Mouse (Mus musculus): ENCODE results near the gene Papss2. TPM values are rescaled to one million over a fixed set of nuclear protein-coding genes. Genes with fewer than 3 reads are reported as not detected.
"Not testable (repeated sequence)": the region's sequence is repeated elsewhere in the genome, so short reads cannot be mapped to it uniquely, and the experiment has no call there.

Gene Papss2
- polyA plus RNA-seq, 1 experiment from 2014 or later = 9.3 TPM

- 56% methylated on average over 5 of the region's 5 CpGs for WGBS (ENCODE audit: insufficient replicate concordance)
- H3K36me3 ChIP-seq (ENCODE audit: control insufficient read depth, insufficient read depth) = no peaks in the 10 kb centered on the region
- no peak overlapping the region for H3K27ac ChIP-seq (ENCODE audit: low read length)
- H3K4me3 ChIP-seq (ENCODE audit: low read depth, low read length) = no peak overlapping the region
- no peak overlapping the region for H3K9ac ChIP-seq (ENCODE audit: low read depth, low read length)
- H3K27me3 ChIP-seq (ENCODE audit: control insufficient read depth, insufficient read depth, low read depth, low read length) = no peaks in the 10 kb centered on the region
- H3K4me2 ChIP-seq (ENCODE audit: low read depth, low read length) = no peak overlapping the region
- peaks cover 2% of the 10 kb centered on the region; the same call in 1 of the 2 replicates for H3K4me1 ChIP-seq (ENCODE audit: control insufficient read depth, low read depth, low read length)
- ATAC-seq (ENCODE audit: low read depth) = no peak
- no peaks in the 10 kb centered on the region for H3K9me3 ChIP-seq (replicated peaks; ENCODE audit: control insufficient read depth, low read length)
Measured at GRCm38 (mm10) chr19:32659346-32659745, 63.8 kb downstream of the Papss2 start.

- no peak overlapping the region for H3K4me2 ChIP-seq (ENCODE audit: low read depth, low read length)
- no peaks in the 10 kb centered on the region for H3K9me3 ChIP-seq (replicated peaks; ENCODE audit: control insufficient read depth, low read length)
- 64% methylated on average over 6 of the region's 6 CpGs for WGBS (ENCODE audit: insufficient replicate concordance)
- H3K4me1 ChIP-seq (ENCODE audit: control insufficient read depth, low read depth, low read length) = peaks cover 2% of the 10 kb centered on the region; the same call in 1 of the 2 replicates
- H3K9ac ChIP-seq (ENCODE audit: low read depth, low read length) = no peak overlapping the region
- ATAC-seq (ENCODE audit: low read depth) = peak; percentile 71
- no peak overlapping the region for H3K4me3 ChIP-seq (ENCODE audit: low read depth, low read length)
- H3K27ac ChIP-seq (ENCODE audit: low read length) = no peak overlapping the region
- H3K27me3 ChIP-seq (ENCODE audit: control insufficient read depth, insufficient read depth, low read depth, low read length) = no peaks in the 10 kb centered on the region
- no peaks in the 10 kb centered on the region for H3K36me3 ChIP-seq (ENCODE audit: control insufficient read depth, insufficient read depth)
Measured at GRCm38 (mm10) chr19:32662936-32663335, 67.3 kb downstream of the Papss2 start.

GRCm38 (mm10) chr19:32665243-32665642 lies 69.7 kb downstream of the Papss2 start:
- H3K27ac ChIP-seq (ENCODE audit: low read length) = no peak overlapping the region
- no peaks in the 10 kb centered on the region for H3K27me3 ChIP-seq (ENCODE audit: control insufficient read depth, insufficient read depth, low read depth, low read length)
- H3K4me3 ChIP-seq (ENCODE audit: low read depth, low read length) = no peak overlapping the region
- peaks cover 2% of the 10 kb centered on the region; the same call in 1 of the 2 replicates for H3K4me1 ChIP-seq (ENCODE audit: control insufficient read depth, low read depth, low read length)
- no peak for ATAC-seq (ENCODE audit: low read depth)
- 55% methylated on average over 8 of the region's 8 CpGs for WGBS (ENCODE audit: insufficient replicate concordance)
- no peak overlapping the region for H3K9ac ChIP-seq (ENCODE audit: low read depth, low read length)
- H3K36me3 ChIP-seq (ENCODE audit: control insufficient read depth, insufficient read depth) = no peaks in the 10 kb centered on the region
- H3K4me2 ChIP-seq (ENCODE audit: low read depth, low read length) = no peak overlapping the region
- no peaks in the 10 kb centered on the region for H3K9me3 ChIP-seq (replicated peaks; ENCODE audit: control insufficient read depth, low read length)

GRCm38 (mm10) chr19:32667830-32668229 lies 72.2 kb downstream of the Papss2 start:
- not testable (repeated sequence) for H3K27me3 ChIP-seq (ENCODE audit: control insufficient read depth, insufficient read depth, low read depth, low read length); H3K4me2 ChIP-seq (ENCODE audit: low read depth, low read length); ATAC-seq (ENCODE audit: low read depth); H3K36me3 ChIP-seq (ENCODE audit: control insufficient read depth, insufficient read depth); H3K9me3 ChIP-seq (replicated peaks; ENCODE audit: control insufficient read depth, low read length); H3K4me1 ChIP-seq (ENCODE audit: control insufficient read depth, low read depth, low read length); H3K27ac ChIP-seq (ENCODE audit: low read length); H3K9ac ChIP-seq (ENCODE audit: low read depth, low read length); H3K4me3 ChIP-seq (ENCODE audit: low read depth, low read length)
- WGBS (ENCODE audit: insufficient replicate concordance) = 80% methylated on average over 1 of the region's 1 CpGs

- Histone ChIP-seq H3K27me3 (ENCODE audit: control insufficient read depth, insufficient read depth, low read depth, low read length) (no peaks in the 10 kb centered on the region), H3K27ac (ENCODE audit: low read length) (no peak overlapping the region), H3K4me2 (ENCODE audit: low read depth, low read length) (no peak overlapping the region), H3K4me1 (ENCODE audit: control insufficient read depth, low read depth, low read length) (no peaks in the 10 kb centered on the region), H3K9me3 (replicated peaks; ENCODE audit: control insufficient read depth, low read length) (no peaks in the 10 kb centered on the region), H3K9ac (ENCODE audit: low read depth, low read length) (no peak overlapping the region), H3K4me3 (ENCODE audit: low read depth, low read length) (no peak overlapping the region), H3K36me3 (ENCODE audit: control insufficient read depth, insufficient read depth) (peaks cover 10% of the 10 kb centered on the region)
- no peak for ATAC-seq (ENCODE audit: low read depth)
- 72% methylated on average over 3 of the region's 3 CpGs for WGBS (ENCODE audit: insufficient replicate concordance)
Measured at GRCm38 (mm10) chr19:32675766-32676165, 80.2 kb downstream of the Papss2 start.

- ATAC-seq (ENCODE audit: low read depth) = no peak
- Histone ChIP-seq H3K9me3 (replicated peaks; ENCODE audit: control insufficient read depth, low read length) (no peaks in the 10 kb centered on the region), H3K27ac (ENCODE audit: low read length) (no peak overlapping the region), H3K27me3 (ENCODE audit: control insufficient read depth, insufficient read depth, low read depth, low read length) (no peaks in the 10 kb centered on the region), H3K4me3 (ENCODE audit: low read depth, low read length) (no peak overlapping the region), H3K4me2 (ENCODE audit: low read depth, low read length) (peak overlapping the region; percentile 25; the same call in 1 of the 2 replicates), H3K4me1 (ENCODE audit: control insufficient read depth, low read depth, low read length) (no peaks in the 10 kb centered on the region), H3K9ac (ENCODE audit: low read depth, low read length) (no peak overlapping the region), H3K36me3 (ENCODE audit: control insufficient read depth, insufficient read depth) (peaks cover 8% of the 10 kb centered on the region)
- 70% methylated on average over 2 of the region's 2 CpGs for WGBS (ENCODE audit: insufficient replicate concordance)
Measured at GRCm38 (mm10) chr19:32680894-32681293, 85.3 kb downstream of the Papss2 start.

- 80% methylated on average over 5 of the region's 5 CpGs for WGBS (ENCODE audit: insufficient replicate concordance)
- no peak overlapping the region for H3K4me2 ChIP-seq (ENCODE audit: low read depth, low read length)
- H3K4me3 ChIP-seq (ENCODE audit: low read depth, low read length) = no peak overlapping the region
- no peaks in the 10 kb centered on the region for H3K4me1 ChIP-seq (ENCODE audit: control insufficient read depth, low read depth, low read length)
- H3K9me3 ChIP-seq (replicated peaks; ENCODE audit: control insufficient read depth, low read length) = no peaks in the 10 kb centered on the region
- H3K9ac ChIP-seq (ENCODE audit: low read depth, low read length) = no peak overlapping the region
- no peaks in the 10 kb centered on the region for H3K27me3 ChIP-seq (ENCODE audit: control insufficient read depth, insufficient read depth, low read depth, low read length)
- no peak overlapping the region for H3K27ac ChIP-seq (ENCODE audit: low read length)
- H3K36me3 ChIP-seq (ENCODE audit: control insufficient read depth, insufficient read depth) = peaks cover 4% of the 10 kb centered on the region; the same call in 1 of the 2 replicates
- no peak for ATAC-seq (ENCODE audit: low read depth)
Measured at GRCm38 (mm10) chr19:32683081-32683480, 87.5 kb downstream of the Papss2 start.

- Histone ChIP-seq H3K36me3 (ENCODE audit: control insufficient read depth, insufficient read depth) (no peaks in the 10 kb centered on the region), H3K4me3 (ENCODE audit: low read depth, low read length) (no peak overlapping the region), H3K4me2 (ENCODE audit: low read depth, low read length) (no peak overlapping the region), H3K9me3 (replicated peaks; ENCODE audit: control insufficient read depth, low read length) (no peaks in the 10 kb centered on the region), H3K27ac (ENCODE audit: low read length) (no peak overlapping the region), H3K4me1 (ENCODE audit: control insufficient read depth, low read depth, low read length) (no peaks in the 10 kb centered on the region), H3K9ac (ENCODE audit: low read depth, low read length) (no peak overlapping the region), H3K27me3 (ENCODE audit: control insufficient read depth, insufficient read depth, low read depth, low read length) (no peaks in the 10 kb centered on the region)
- ATAC-seq (ENCODE audit: low read depth) = no peak
- WGBS (ENCODE audit: insufficient replicate concordance) = 80% methylated on average over 5 of the region's 5 CpGs
Measured at GRCm38 (mm10) chr19:32687721-32688120, 92.1 kb downstream of the Papss2 start.

- H3K9me3 ChIP-seq (replicated peaks; ENCODE audit: control insufficient read depth, low read length); H3K36me3 ChIP-seq (ENCODE audit: control insufficient read depth, insufficient read depth); H3K4me3 ChIP-seq (ENCODE audit: low read depth, low read length); ATAC-seq (ENCODE audit: low read depth); H3K9ac ChIP-seq (ENCODE audit: low read depth, low read length); H3K4me1 ChIP-seq (ENCODE audit: control insufficient read depth, low read depth, low read length); H3K4me2 ChIP-seq (ENCODE audit: low read depth, low read length); H3K27ac ChIP-seq (ENCODE audit: low read length); H3K27me3 ChIP-seq (ENCODE audit: control insufficient read depth, insufficient read depth, low read depth, low read length): not testable (repeated sequence)
- WGBS (ENCODE audit: insufficient replicate concordance) = 50% methylated on average over 3 of the region's 3 CpGs
Measured at GRCm38 (mm10) chr19:32688227-32688626, 92.6 kb downstream of the Papss2 start.

Data from liver, embryonic 16.5 days (tissue).